Mouse (Mus musculus) heart, embryonic 13.5 days (tissue): Measurements from ENCODE around the gene Slc16a5. TPM values are rescaled to one million over a fixed set of nuclear protein-coding genes. Genes with fewer than 3 reads are reported as not detected.

Experiments used
- ATAC-seq: fragments of 200-750 bp; cut with Nextera tagmentation; 2 replicates; pipeline ENCODE4 v1.8.0; 2017; ENCODE audit warnings: moderate TSS enrichment; ENCODE audit not compliant: insufficient number of reproducible peaks, low FRiP score, low TSS enrichment; ENCODE audit errors: extremely low read depth
- H3K27ac ChIP-seq: fragments of 300-500 bp; sonication (generic); replicated peaks from 2 replicates; pipeline ENCODE4 v1.5.1; 2015; ENCODE audit warnings: moderate library complexity, mild to moderate bottlenecking, inconsistent platforms
- H3K27me3 ChIP-seq: fragments of 300-500 bp; sonication (generic); replicated peaks from 2 replicates; pipeline ENCODE4 v1.6.1; 2015; ENCODE audit warnings: mild to moderate bottlenecking, inconsistent platforms
- H3K36me3 ChIP-seq: fragments of 300-500 bp; sonication (generic); 2 replicates; pipeline ENCODE4 v1.6.1; 2015; ENCODE audit warnings: mild to moderate bottlenecking, inconsistent platforms
- H3K4me1 ChIP-seq: fragments of 300-500 bp; sonication (generic); 2 replicates; pipeline ENCODE4 v1.6.1; 2015; ENCODE audit warnings: inconsistent platforms
- H3K4me2 ChIP-seq: fragments of 300-500 bp; sonication (generic); 2 replicates; pipeline ENCODE4 v1.6.1; 2015; ENCODE audit warnings: inconsistent platforms, mild to moderate bottlenecking, moderate library complexity
- H3K4me3 ChIP-seq: fragments of 300-500 bp; sonication (generic); 2 replicates; pipeline ENCODE4 v1.5.1; 2015; ENCODE audit warnings: moderate library complexity, mild to moderate bottlenecking, inconsistent platforms
- H3K9ac ChIP-seq: fragments of 300-500 bp; sonication (generic); 2 replicates; pipeline ENCODE4 v1.6.1; 2015; ENCODE audit warnings: inconsistent platforms, mild to moderate bottlenecking, moderate library complexity
- H3K9me3 ChIP-seq: fragments of 300-500 bp; sonication (generic); 2 replicates; pipeline ENCODE4 v1.6.1; 2016; ENCODE audit warnings: inconsistent platforms
- WGBS: fragments of 180-500 bp; shearing (Covaris S2); methylation state at CpG from one replicate; pipeline ENCODE4 v1.1.7; 2015; ENCODE audit warnings: mixed read lengths; 5-methylcytosine and 5-hydroxymethylcytosine counted together
- polyA plus RNA-seq: library from polyadenylated mRNA; unstranded; fragments of >200 nt; fragmentation: Nextera tagmentation; extraction: Ambion mirVana; gene quantifications from 2 replicates; pipeline ENCODE4 v1.2.1, GENCODE M21; 2015

The Slc16a5 gene
- polyA plus RNA-seq, 1 experiment from 2014 or later, result 0.21 TPM

GRCm38 (mm10) chr11:115430561-115430960 is 31.7 kb upstream of the Slc16a5 start:
- H3K4me3 ChIP-seq, result no peak overlapping the region
- H3K27ac ChIP-seq, result no peak overlapping the region
- no peaks in the 10 kb centered on the region for H3K27me3 ChIP-seq
- peaks cover 69% of the 10 kb centered on the region for H3K36me3 ChIP-seq
- no peak overlapping the region for H3K9ac ChIP-seq
- no peak for ATAC-seq
- no peak overlapping the region for H3K4me2 ChIP-seq
- WGBS, result 92% methylated on average over 6 of the region's 6 CpGs
- peaks cover 22% of the 10 kb centered on the region for H3K4me1 ChIP-seq
- H3K9me3 ChIP-seq, result no peaks in the 10 kb centered on the region

GRCm38 (mm10) chr11:115432814-115433213 is 29.5 kb upstream of the Slc16a5 start:
- no peak overlapping the region for H3K27ac ChIP-seq
- no peaks in the 10 kb centered on the region for H3K9me3 ChIP-seq
- H3K36me3 ChIP-seq, result peaks cover 47% of the 10 kb centered on the region
- H3K27me3 ChIP-seq, result no peaks in the 10 kb centered on the region
- no peak overlapping the region for H3K4me2 ChIP-seq
- 61% methylated on average over 4 of the region's 4 CpGs for WGBS
- no peak overlapping the region for H3K4me3 ChIP-seq
- no peak for ATAC-seq
- peaks cover 23% of the 10 kb centered on the region for H3K4me1 ChIP-seq
- no peak overlapping the region for H3K9ac ChIP-seq

- ATAC-seq, result no peak
- H3K27me3 ChIP-seq, result no peaks in the 10 kb centered on the region
- H3K36me3 ChIP-seq, result peaks cover 44% of the 10 kb centered on the region
- no peak overlapping the region for H3K4me2 ChIP-seq
- H3K9me3 ChIP-seq, result no peaks in the 10 kb centered on the region
- no peak overlapping the region for H3K9ac ChIP-seq
- 79% methylated on average over 6 of the region's 6 CpGs for WGBS
- no peak overlapping the region for H3K4me3 ChIP-seq
- H3K27ac ChIP-seq, result no peak overlapping the region
- peaks cover 18% of the 10 kb centered on the region for H3K4me1 ChIP-seq
Observed at GRCm38 (mm10) chr11:115433342-115433741, 28.9 kb upstream of the Slc16a5 start.

GRCm38 (mm10) chr11:115435596-115436337 is 26.5 kb upstream of the Slc16a5 start:
- no peak overlapping the region; the same call in 1 of the 2 replicates for H3K27ac ChIP-seq
- ATAC-seq, result no peak
- peaks cover 6% of the 10 kb centered on the region; the same call in 1 of the 2 replicates for H3K9me3 ChIP-seq
- peaks cover 16% of the 10 kb centered on the region for H3K4me1 ChIP-seq
- WGBS, result 7% methylated on average over 31 of the region's 31 CpGs
- no peaks in the 10 kb centered on the region for H3K27me3 ChIP-seq
- H3K4me3 ChIP-seq, result peak overlapping the region; percentile 47
- peak overlapping the region; percentile 70 for H3K4me2 ChIP-seq
- peak overlapping the region; percentile 74 for H3K9ac ChIP-seq
- peaks cover 20% of the 10 kb centered on the region for H3K36me3 ChIP-seq

- Histone ChIP-seq H3K4me1 (peaks cover 16% of the 10 kb centered on the region), H3K4me3 (no peak overlapping the region), H3K4me2 (no peak overlapping the region), H3K9me3 (peaks cover 6% of the 10 kb centered on the region; the same call in 1 of the 2 replicates), H3K27me3 (peaks cover 12% of the 10 kb centered on the region; the same call in 1 of the 2 replicates), H3K36me3 (peaks cover 1% of the 10 kb centered on the region), H3K27ac (no peak overlapping the region), H3K9ac (no peak overlapping the region)
- whole genome bisulfite sequencing, result 78% methylated on average over 5 of the region's 5 CpGs
- ATAC-seq, result no peak
Observed at GRCm38 (mm10) chr11:115437571-115438122, 24.6 kb upstream of the Slc16a5 start.

- Histone ChIP-seq H3K27me3 (peaks cover 12% of the 10 kb centered on the region; the same call in 1 of the 2 replicates), H3K4me1 (peaks cover 16% of the 10 kb centered on the region), H3K9ac (no peak overlapping the region), H3K4me2 (no peak overlapping the region), H3K27ac (no peak overlapping the region), H3K36me3 (no peaks in the 10 kb centered on the region), H3K4me3 (no peak overlapping the region), H3K9me3 (peaks cover 6% of the 10 kb centered on the region; the same call in 1 of the 2 replicates)
- no peak for ATAC-seq
- WGBS, result 76% methylated on average over 3 of the region's 3 CpGs
Observed at GRCm38 (mm10) chr11:115439326-115439725, 22.9 kb upstream of the Slc16a5 start.

- peaks cover 12% of the 10 kb centered on the region; the same call in 1 of the 2 replicates for H3K27me3 ChIP-seq
- H3K4me3 ChIP-seq, result no peak within 1 kb of the TSS
- no peak for ATAC-seq
- peaks cover 6% of the 10 kb centered on the region; the same call in 1 of the 2 replicates for H3K9me3 ChIP-seq
- WGBS, result 93% methylated on average over 9 of the region's 9 CpGs
- H3K27ac ChIP-seq, result no peak within 1 kb of the TSS
- no peaks in the 10 kb centered on the region for H3K36me3 ChIP-seq
- no peak within 1 kb of the TSS; the same call in 1 of the 2 replicates for H3K9ac ChIP-seq
- H3K4me1 ChIP-seq, result peaks cover 14% of the 10 kb centered on the region
- H3K4me2 ChIP-seq, result no peak within 1 kb of the TSS
Observed at GRCm38 (mm10) chr11:115439906-115440595, 22.2 kb upstream of the Slc16a5 start, which contains the start of gene Trim80. Gene Trim80 (plus strand): TSS chr11:115440545.

- Histone ChIP-seq H3K9me3 (peaks cover 6% of the 10 kb centered on the region; the same call in 1 of the 2 replicates), H3K36me3 (no peaks in the 10 kb centered on the region), H3K27ac (no peak overlapping the region), H3K4me2 (no peak overlapping the region), H3K4me3 (no peak overlapping the region), H3K4me1 (peaks cover 4% of the 10 kb centered on the region), H3K27me3 (peaks cover 16% of the 10 kb centered on the region; the same call in 1 of the 2 replicates), H3K9ac (no peak overlapping the region; the same call in 1 of the 2 replicates)
- no peak for ATAC-seq
- 36% methylated on average over 15 of the region's 15 CpGs for WGBS
Observed at GRCm38 (mm10) chr11:115441417-115441816, 20.9 kb upstream of the Slc16a5 start.

- H3K4me2 ChIP-seq, result peak overlapping the region; percentile 37
- 5% methylated on average over 3 of the region's 3 CpGs for WGBS
- no peak for ATAC-seq
- H3K27ac ChIP-seq, result peak overlapping the region; percentile 75
- H3K9ac ChIP-seq, result peak overlapping the region; percentile 59
- peaks cover 24% of the 10 kb centered on the region for H3K4me1 ChIP-seq
- H3K27me3 ChIP-seq, result peaks cover 9% of the 10 kb centered on the region; the same call in 1 of the 2 replicates
- no peaks in the 10 kb centered on the region for H3K9me3 ChIP-seq
- H3K36me3 ChIP-seq, result no peaks in the 10 kb centered on the region
- no peak overlapping the region for H3K4me3 ChIP-seq
Observed at GRCm38 (mm10) chr11:115446906-115447305, 15.4 kb upstream of the Slc16a5 start.

- no peak for ATAC-seq
- Histone ChIP-seq H3K4me2 (peak overlapping the region; percentile 37), H3K4me3 (no peak overlapping the region), H3K9ac (no peak overlapping the region; the same call in 1 of the 2 replicates), H3K36me3 (no peaks in the 10 kb centered on the region), H3K9me3 (no peaks in the 10 kb centered on the region), H3K27ac (peak overlapping the region; percentile 75), H3K27me3 (peaks cover 4% of the 10 kb centered on the region; the same call in 1 of the 2 replicates), H3K4me1 (peaks cover 24% of the 10 kb centered on the region)
- WGBS, result 73% methylated on average over 11 of the region's 11 CpGs
Observed at GRCm38 (mm10) chr11:115447321-115447885, 14.9 kb upstream of the Slc16a5 start.

GRCm38 (mm10) chr11:115448075-115448474 is 14.2 kb upstream of the Slc16a5 start:
- Histone ChIP-seq H3K27ac (no peak overlapping the region), H3K36me3 (no peaks in the 10 kb centered on the region), H3K4me2 (no peak overlapping the region), H3K27me3 (peaks cover 4% of the 10 kb centered on the region; the same call in 1 of the 2 replicates), H3K9me3 (no peaks in the 10 kb centered on the region), H3K4me3 (no peak overlapping the region), H3K9ac (no peak overlapping the region), H3K4me1 (peaks cover 24% of the 10 kb centered on the region)
- 85% methylated on average over 16 of the region's 16 CpGs for WGBS
- ATAC-seq, result no peak
